Mouse (Mus musculus): ENCODE results near the gene Slc16a6.

Gene Slc16a6

DNA sequence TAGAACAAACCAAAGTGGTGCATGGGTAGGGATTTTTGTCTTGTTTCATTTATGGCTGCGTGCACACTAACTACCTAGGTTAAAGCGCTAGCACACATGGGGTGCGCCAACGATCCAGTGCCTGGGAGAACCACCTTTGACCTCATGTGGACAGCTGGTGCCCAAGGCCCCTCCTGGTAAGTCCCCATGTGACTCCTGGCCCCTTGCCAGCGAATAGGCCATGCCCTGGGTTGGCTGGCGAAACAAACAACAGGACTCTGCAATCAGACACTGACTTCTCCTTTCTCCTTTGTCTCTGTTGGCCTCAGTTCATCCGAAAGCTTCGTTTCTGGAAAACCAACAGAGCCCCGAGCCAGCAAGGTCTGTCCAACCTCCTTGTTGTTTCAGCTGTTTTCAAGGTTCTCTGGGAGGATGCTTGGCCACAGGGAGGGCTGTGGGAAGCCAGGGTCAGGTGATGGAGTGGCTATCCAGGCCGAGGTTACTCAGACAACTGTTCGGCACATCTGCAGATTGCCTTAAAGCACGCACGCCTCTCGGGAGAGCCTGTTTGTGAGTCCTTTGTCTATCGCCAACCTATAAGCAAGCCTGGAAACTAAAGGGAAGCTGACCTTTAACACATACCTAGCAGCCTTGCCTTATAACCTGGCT lies 12.1 kb upstream of the Slc16a6 start:
- DNase-seq, result peak; percentile 45

DNA sequence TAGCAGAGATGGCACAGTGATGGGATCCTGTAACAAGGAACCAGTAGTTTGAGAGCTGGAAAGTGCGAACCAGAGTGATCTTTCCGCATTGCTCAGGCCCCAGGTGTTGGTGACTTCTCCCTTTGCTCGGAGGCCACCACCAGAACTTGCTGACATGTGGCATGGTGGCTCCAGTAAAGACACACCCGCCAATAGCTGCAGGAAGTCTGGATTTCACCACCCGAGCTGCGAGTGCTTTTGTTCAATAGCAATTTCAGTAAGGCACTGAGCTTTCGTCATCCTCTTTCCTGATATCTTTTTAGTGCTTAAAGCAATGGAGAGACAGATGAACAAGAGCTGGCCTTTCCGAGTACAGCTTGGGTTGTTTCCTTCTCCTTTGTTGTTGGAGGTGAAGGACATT lies 7.0 kb upstream of the Slc16a6 start:
- no peak for DNase-seq

DNA sequence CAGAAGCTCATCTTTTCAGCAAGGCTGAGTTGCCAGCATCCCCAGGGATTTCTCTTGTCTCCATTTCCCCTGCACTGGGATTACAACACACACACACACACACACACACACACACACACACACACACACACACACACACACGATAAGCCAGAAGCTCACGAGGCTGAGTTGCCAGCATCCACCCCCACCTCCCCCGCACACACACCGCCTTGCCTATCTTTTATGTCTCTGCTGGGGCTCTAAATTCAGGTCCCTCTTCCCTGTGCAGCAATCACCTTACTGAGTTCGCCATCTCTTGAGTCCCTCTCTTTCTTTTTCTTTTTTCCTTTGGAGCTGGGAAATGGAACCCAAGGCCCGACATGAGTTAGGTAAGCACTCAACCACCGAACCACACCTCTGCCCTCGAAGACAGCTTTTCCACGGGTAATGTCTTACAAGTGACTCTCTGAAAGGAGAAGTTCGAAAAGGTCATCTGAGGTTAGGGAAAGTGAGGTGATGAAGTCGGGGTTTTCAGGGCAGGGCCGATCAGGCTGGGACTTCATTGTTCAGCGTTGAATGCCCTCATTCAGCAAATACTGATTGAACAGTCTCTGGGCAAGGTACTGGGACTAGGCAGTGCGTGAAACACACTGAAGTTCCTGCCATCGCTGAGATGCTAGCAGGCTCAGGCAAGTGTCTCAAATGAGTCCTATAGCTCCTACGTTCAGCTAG lies 6.3 kb upstream of the Slc16a6 start:
- no peak for DNase-seq

DNA sequence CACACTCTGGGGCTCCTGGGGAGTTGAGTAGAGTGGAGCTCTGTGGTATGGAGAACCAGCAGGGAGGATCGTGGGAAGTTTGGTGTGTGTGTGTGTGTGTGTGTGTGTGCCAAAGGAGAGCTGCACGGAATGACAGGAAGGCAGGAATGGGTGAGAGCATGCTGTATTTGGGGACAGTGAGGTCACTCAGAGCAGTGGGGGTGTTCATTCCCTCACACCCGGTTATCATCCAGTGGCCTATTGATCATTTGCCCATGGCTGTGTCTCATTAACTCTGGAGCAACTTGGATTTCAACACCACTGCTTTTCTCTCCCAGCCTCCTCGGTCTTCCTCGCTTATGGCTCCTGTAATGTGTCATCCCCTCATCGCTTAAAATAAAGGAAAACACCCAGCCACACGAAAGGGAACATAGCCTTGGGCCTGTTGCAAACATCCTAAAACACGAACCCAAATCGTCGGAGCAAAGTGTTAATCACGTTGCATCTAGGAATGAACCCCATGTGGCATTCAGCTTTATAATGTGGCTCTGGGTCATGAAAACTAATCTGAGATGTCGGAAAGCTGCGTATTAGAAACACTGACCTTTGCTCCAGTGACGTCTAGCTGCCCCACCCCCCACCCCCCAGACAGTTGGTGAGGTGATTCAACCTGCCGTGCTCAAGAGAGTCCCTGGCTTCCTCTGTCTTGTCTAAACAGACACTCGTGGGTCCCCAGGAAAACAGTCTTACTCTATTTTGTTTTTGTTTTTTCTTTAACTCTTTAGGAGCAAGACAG lies 4.4 kb upstream of the Slc16a6 start:
- DNase-seq, result no peak

DNA sequence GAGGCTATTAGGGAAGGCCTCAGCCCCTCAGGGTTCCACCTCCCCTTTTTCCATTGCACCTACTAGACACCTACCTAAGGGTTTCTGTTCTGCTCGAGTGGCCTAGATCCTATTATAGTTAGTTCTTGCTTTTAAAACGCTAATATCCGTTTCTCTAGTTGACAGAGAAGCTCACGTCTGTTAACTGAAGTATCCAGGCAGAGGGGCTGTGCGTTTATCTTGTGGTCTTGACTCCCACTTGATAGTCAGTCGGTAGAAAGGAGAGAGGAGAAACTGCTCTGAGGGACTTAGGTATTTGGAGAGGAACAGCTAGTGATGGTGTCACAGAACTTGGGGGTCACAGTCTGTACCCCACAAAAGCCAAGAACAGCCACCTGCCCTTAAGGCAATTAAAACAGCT lies 3.3 kb upstream of the Slc16a6 start:
- no peak for DNase-seq

DNA sequence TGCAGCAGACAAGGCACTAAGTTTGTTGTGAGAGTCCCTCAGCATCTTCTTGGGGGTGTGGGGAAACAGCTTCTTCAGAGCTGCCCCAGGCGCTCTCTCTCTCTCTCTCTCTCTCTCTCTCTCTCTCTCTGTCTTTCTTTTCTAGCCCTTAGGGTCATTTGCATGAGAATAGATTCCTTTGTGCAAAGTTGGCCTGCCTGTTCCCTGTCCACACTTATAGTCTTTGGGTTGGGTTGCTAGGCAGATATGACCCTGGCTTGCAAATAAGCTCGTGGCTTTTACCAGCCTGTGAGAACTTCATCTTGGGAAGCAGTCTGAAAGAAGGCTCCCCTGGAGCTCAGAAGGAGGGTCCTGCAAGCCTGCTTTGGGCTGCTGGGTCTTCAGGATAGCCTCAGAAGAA lies 2.8 kb upstream of the Slc16a6 start:
- no peak for DNase-seq

DNA sequence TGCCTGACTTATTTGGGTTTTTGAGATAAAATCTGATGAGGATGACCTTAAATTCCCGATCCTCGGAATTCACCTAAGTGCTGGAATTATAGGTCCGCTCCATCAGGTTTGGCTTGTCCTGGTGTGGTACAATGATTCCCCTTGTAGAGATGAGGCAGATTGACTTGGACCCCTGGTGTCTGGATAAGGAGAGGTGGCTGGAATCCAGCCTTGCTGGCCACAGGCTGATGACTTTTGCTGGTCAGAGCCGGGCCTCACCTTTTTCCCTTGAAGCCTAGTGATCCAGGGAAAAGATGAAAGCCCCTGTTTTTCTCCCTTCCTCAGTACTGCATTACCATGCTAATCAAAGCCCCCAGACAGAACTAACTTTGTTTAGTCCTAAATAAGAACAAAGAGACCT lies 2.3 kb upstream of the Slc16a6 start:
- DNase-seq, result no peak

DNA sequence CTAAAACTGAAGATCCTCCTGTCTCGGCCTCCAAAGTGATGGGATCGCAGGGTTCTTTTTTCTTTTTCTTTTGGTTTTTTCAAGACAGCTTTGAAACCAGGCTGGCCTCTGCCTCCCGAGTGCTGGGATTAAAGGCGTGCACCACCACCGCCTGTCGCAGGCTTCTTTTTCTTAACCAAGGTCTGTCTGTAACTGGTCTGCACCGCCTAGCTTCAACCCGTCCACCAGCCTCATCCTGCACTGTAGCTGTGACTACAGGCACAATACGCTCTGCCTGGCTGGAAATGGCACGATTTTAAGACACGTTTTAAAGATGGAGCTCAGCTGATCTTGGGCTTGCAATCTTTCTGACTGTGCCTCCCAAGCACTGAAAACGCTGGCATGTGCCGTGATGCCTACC lies 1.4 kb upstream of the Slc16a6 start:
- no peak for DNase-seq

DNA sequence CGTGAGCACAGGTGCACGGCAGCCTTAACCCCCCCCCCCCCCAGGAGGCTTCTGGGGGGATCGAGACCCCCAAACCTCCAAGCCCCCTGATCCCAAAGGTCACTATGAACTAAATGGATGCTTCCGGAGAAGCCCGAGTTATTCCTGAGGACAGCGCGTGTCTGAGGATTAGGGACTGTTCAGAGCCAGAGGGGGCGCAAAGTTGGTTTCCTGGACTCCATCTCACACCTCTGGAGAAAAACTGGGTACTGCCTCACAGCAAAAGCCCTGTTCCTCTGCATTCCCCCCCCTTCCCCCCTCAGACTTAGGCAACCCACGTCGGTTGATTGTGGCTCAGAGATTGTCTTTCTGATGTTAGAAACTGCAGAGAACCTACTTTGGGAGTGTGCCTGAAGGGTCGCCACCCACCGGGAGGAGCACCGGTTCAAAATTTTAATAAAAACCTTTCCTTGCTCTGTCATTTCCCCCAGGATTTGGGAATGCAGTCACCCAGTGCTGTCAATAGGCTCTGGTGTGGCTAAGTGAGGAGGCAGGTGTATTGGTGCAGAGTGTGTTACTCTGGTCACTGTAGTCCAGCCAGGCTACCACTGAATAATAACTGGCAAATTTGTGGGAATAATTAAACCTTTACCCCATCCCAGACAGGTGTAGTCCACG lies 816 bp upstream of the Slc16a6 start:
- DNase-seq, result no peak

DNA sequence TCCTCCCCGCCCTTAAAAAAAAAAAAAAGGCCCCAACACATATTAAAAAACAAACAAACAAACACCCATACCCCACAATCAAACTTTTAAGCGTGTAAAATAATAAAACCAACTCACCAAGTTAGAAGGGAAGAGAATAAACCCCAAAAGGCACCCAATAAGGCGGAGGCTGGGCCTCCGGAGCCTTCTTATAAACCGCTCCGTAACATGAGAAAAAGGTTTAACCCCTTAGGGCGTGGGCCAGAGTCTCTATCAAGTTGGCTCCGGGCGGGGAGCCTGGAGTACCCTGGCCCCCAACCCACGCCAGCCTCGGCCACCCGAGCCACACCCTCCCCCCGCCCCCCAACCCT lies 602 bp downstream of the Slc16a6 start:
- DNase-seq, result no peak

DNA sequence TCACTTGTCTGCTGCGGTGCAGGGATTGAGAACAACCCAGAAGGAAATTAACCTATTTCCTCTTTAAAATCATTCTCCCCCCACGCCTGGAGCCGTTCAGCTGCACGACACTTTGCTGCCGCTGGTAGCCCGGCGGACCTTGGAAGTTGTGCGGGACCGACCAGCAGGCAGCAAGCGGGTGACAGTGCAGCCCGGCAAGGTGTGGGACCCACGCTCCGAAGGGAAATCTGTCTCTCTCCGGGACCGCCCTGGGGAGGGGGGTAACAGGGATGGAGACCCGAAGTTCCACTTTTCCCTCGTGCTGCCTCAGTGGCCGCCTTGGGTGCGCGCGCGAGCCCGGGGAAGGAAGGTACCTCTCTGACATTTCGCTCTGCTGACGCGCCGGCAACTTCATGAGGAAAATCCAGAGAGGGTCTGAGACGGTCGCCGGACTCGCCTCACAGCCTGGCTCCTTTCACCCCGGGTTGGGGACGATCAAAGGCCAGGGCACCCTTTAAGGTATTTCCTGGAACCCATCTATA lies 1.2 kb downstream of the Slc16a6 start:
- DNase-seq, result peak; percentile 23

DNA sequence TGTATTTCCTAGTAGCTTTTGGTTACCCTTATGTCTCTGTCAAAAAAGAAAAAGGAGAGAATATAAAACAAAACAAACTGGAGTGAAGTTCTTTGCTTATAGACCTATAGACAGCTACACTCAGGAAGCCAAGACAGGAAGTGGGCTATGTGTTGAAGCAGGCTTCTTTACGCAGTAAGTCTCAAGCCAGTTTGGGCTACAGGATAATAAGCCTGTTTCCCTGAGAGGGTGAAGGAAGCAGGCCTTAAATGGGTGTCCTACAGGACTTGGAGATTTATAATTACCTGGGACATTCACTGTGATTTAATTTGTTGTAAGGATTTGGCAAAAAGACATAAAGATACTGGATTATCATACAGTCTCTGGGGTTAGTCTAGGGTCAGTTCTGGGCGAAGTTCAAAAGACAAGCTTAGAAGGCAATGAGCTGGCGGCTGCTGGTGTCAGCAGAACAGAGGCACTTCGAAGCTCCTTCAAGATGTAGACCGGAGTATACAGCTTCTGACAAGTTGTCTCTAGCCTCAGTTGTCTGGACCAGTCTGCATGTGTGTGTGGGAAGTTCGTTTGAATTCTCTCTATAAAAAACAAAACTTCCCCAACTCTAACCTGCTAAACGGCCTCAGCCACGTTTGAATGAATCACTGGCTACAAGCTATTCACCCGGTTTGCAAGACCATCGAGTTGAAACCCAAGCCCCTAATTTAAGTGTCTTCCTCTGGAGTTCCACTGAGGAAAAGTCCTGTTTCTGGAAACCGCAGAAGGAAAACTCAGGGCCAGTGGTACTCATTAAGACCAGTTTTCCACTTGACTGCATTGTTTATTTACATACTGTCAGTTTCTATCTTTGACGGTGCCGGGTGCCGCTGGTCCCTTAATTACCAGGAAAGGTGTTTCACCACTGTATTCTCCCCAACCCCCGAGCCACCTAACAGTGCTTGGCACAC lies 2.2 kb downstream of the Slc16a6 start:
- DNase-seq, result no peak

DNA sequence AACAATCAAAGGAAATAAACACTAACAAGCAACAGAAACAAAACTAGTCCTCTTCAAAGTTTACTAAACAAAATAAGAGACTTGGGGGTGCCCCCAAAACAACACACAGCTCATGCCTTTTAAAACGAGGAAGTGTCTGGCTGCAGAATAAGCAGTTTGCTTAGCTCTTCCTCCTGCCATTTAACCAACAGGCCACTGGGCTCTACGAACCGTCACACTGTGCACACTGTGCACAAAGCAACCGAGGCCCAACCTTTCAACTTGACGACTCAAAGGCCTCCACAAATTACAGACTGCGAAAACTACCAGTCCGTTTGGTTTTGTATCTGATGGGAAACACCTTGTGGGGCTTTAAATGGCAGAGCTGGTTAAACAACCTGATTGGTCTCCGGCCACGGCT lies 3.2 kb downstream of the Slc16a6 start:
- DNase-seq, result no peak

DNA sequence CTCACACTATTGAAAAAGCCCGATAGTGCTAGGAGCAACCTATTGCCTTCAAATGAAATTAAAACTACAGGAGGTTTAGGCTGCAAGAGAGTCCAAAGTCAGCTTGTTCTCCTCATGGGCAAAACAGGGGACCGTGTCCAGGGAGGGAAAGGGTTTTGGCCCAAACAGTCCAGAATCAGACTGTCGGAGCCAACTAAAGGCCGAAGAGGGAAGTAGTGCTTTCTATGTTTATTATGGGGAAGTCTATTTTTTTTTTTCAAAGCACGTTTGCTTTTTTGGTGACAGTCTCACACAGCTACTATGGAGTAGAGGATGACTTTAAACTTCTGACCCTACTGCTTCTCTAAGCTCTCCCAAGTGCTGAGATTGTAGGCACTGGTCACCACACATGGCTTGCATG lies 5.3 kb downstream of the Slc16a6 start:
- no peak for DNase-seq

DNA sequence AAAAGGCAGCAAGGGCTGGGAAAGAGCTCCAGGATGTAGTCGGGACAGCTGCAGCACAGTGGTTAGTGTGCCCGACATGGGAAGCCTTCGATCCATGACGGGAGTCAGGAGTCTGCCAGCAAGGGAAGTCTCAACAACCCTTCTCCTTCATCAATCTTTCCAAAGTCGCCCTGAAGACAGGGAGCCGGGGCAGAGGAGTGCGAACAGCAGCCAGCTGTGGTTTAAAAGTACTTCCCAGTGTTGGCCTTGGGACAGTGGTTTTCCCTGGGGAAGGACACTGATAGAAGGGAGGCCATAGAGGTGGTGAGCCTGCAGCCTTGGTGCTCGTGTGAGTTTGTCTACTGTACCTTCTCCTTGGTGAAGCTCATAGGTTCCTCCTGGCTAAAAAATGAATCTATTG lies 6.4 kb downstream of the Slc16a6 start:
- DNase-seq, result no peak

DNA sequence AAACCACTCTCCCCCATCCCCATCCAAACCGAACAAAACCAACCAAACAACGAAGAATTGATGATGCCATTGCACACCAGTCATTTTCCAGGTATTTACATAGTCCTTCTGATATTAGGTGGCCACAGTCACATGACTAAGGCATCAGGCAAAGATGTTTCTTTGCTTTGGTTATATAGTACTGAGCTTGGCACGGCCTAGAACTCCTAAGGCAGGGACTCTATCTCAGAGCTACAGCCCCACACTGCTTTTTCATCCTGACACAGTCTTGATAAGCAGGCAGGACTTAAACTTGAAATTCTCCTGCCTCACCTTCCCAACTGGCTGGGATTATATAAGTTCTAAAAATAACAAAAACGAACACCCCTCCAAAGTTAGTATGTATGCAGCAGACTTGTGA lies 8.3 kb downstream of the Slc16a6 start:
- no peak for DNase-seq

DNA sequence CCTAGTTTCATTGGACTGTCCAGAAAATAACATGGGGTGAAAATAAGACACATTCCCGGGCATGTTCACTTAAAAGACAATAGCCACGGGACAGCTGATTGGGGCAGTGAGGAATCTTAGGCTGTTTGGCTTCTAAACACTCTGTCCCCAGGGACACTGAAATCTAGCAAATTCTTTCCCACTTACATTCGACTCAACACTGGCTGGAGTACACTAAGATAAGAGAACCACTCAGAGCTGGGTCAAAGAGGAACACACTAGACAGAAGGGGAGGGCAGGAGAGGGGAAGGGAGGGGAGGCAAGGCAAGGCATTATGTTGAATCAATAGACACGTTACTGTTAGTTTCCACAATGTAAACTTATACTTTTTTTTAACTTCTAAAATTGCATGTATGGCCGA lies 12.8 kb downstream of the Slc16a6 start:
- no peak for DNase-seq

DNA sequence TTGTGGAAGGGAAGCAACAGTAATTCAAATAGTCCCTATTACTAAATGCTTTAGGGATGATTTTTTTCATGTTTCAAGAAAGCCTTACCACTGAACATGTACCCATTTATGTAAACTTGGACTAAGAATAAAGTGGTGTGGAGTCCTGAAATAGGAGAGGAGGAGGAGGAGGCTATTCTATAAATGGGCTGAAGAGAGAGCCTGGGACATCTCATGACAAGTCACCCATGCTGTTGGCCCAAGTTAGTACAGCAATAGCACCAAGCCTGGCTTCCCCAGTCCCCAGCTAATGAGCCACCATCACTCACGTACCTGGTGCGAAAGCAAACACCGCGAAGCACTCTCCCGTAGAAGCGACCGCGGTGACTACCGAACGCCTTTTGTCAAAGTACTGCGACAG lies 15.2 kb downstream of the Slc16a6 start:
- DNase-seq, result no peak

DNA sequence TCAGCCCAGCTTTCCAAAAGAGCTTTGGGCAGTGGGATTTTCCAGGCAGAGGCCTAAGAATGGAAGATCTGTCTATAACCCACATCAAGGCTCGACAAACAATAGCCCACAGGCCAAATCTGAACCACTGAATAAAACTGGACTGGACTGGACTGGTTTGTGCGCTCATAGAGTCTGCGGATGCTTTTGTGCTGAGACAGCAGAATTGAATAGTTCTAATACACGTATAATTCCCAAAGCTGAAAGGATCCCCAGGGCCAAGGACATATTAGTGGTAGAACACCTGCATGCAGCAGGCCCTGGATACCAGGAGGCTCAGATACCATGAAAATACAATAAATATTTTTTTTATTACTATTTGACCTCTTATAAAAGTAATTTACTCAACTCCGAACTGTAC lies 17.1 kb downstream of the Slc16a6 start:
- DNase-seq, result no peak

DNA sequence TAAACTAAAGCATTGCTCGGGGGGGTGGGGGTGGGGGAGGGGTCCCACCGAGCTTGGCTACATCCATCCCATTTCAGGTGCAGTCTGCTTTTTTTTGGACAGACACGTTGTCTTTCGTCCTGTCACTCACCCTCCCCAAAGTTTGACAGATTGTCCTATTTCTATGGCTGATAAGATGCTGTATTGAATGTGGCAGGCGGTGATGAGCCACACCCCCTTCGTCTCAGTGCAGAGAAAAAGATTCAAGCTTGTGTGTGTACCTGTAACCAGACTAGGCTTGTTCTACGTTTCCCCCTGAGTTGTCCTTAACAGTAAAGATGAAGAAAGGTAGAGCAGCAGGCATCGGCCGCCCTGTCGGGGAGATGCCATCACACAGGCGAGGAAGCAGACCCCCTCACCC lies 22.2 kb downstream of the Slc16a6 start:
- no peak for DNase-seq

DNA sequence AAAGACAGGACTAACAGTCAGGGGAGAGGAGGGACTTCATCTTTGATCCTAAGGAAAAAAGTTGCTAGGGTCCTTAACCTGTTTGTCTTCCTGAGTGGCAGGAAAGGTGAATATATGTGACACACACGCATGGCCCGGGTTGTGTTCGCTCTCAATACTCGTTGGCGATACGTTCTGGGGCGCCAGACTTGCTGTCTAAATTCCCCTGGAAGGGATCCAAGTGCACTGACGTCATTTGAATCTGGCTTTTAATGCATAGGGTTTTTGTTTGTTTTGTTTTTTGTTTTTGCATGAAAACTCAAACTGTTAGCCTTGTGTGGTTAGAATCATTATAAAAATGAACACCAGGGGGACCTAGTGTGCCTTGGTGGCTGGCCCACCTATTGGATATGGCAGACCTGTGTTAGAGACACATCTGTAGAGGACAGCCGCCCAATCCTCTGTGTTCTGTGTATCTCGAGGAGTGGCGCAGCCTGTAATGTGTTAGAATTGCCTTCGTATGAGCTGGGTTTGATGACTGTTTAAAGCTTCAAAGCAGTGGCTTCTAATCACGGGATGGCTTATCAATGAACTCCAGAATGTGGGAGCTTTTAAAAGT lies 27.9 kb downstream of the Slc16a6 start:
- DNase-seq, result no peak

DNA sequence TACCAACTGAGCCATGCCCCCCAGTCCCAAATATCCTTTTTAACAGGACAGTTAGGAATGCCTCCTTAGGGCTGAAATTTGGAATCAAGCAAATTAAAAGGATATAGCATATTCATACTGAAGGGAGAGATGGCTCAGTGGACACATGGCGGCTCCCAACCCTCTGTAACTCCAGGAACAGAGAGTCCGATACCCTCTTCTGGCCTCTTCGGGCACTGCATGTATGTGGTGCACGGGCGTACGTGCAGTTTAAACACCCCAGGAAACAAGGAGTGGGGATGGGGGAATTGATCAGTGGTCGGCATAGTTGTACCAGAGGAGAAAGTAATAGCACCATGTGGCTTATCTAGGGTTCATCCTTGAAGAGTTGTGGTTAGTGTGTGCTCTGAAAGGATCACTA lies 28.8 kb downstream of the Slc16a6 start:
- DNase-seq, result peak; percentile 46
